Mouse (Mus musculus) gastrocnemius, postnatal 36 days (tissue): ENCODE measurements at regions not wholly inside any gene's neighbourhood (a gene's known extent, or its start where the extent isn't known, plus 50 kb on each side); places are given as distances from the start of the nearest gene placed in this dataset.

Experiments used
- DNase-seq, 2 experiments: peaks; one replicate each; pipeline ENCODE4 v3.0.0; 2022
- intact Hi-C: fragments of 180-260 bp; cut with DNase I; formaldehyde crosslinking; loops from one replicate; pipeline ENCODE4 v1.15.1; 2025

GRCm38 (mm10) chr1:73481956-73482355 is 466.2 kb upstream of the Tnp1 start:
- no peak for DNase-seq
- intact Hi-C loops = no loop called here

GRCm38 (mm10) chr1:73479349-73479920 is 463.7 kb upstream of the Tnp1 start:
- intact Hi-C loops = no loop called here
- DNase-seq = no peak

GRCm38 (mm10) chr1:73460598-73460997 is 444.9 kb upstream of the Tnp1 start:
- intact Hi-C loops = no loop called here
- no peak for DNase-seq

GRCm38 (mm10) chr1:73459754-73460534 is 444.2 kb upstream of the Tnp1 start:
- intact Hi-C loops = loop anchor here (10.0 kb wide), 1 partner anchor 575 kb away; no protein-coding TSS in a partner anchor
- DNase-seq = peak in 1 of 2 experiments; percentile 13

- intact Hi-C loops = loop anchor here (10.0 kb wide), 1 partner anchor 572 kb away; no protein-coding TSS in a partner anchor
Measured at GRCm38 (mm10) chr1:73457261-73457660, 441.6 kb upstream of the Tnp1 start.

GRCm38 (mm10) chr1:73456359-73457062 is 440.8 kb upstream of the Tnp1 start:
- intact Hi-C loops = loop anchor here (10.0 kb wide), 1 partner anchor 572 kb away; no protein-coding TSS in a partner anchor
- DNase-seq = no peak

More at GRCm38 (mm10) chr1:73457261-73457660, 441.6 kb upstream of the Tnp1 start:
- no peak for DNase-seq

GRCm38 (mm10) chr1:73444216-73444890 is 428.6 kb upstream of the Tnp1 start:
- DNase-seq = no peak
- intact Hi-C loops = no loop called here

GRCm38 (mm10) chr1:73438385-73438784 is 422.7 kb upstream of the Tnp1 start:
- intact Hi-C loops = no loop called here
- no peak for DNase-seq

- no peak for DNase-seq
- intact Hi-C loops = no loop called here
Measured at GRCm38 (mm10) chr1:73428101-73428500, 412.4 kb upstream of the Tnp1 start.

GRCm38 (mm10) chr1:73425049-73425448 is 409.3 kb upstream of the Tnp1 start:
- intact Hi-C loops = no loop called here
- no peak for DNase-seq

GRCm38 (mm10) chr1:73418196-73418595 is 402.5 kb upstream of the Tnp1 start:
- intact Hi-C loops = no loop called here
- no peak for DNase-seq

GRCm38 (mm10) chr1:73411452-73411851 is 395.7 kb upstream of the Tnp1 start:
- no peak for DNase-seq
- intact Hi-C loops = no loop called here

- intact Hi-C loops = no loop called here
- no peak for DNase-seq
Measured at GRCm38 (mm10) chr1:73399178-73399577, 383.5 kb upstream of the Tnp1 start.

- DNase-seq = no peak
- intact Hi-C loops = no loop called here
Measured at GRCm38 (mm10) chr1:73395034-73395433, 379.3 kb upstream of the Tnp1 start.

GRCm38 (mm10) chr1:73394466-73394865 is 378.8 kb upstream of the Tnp1 start:
- DNase-seq = no peak
- intact Hi-C loops = no loop called here

GRCm38 (mm10) chr1:73392077-73392476 is 376.4 kb upstream of the Tnp1 start:
- intact Hi-C loops = no loop called here
- no peak for DNase-seq

GRCm38 (mm10) chr1:73389976-73390375 is 374.3 kb upstream of the Tnp1 start:
- intact Hi-C loops = no loop called here
- DNase-seq = no peak

GRCm38 (mm10) chr1:73389174-73389573 is 373.5 kb upstream of the Tnp1 start:
- intact Hi-C loops = no loop called here
- DNase-seq = no peak

- DNase-seq = no peak
- intact Hi-C loops = no loop called here
Measured at GRCm38 (mm10) chr1:73381578-73381977, 365.9 kb upstream of the Tnp1 start.

- no peak for DNase-seq
- intact Hi-C loops = no loop called here
Measured at GRCm38 (mm10) chr1:73374531-73375375, 359.0 kb upstream of the Tnp1 start.
